Mouse (Mus musculus) midbrain, embryonic 11.5 days (tissue): ENCODE measurements at regions not wholly inside any gene's neighbourhood (a gene's known extent, or its start where the extent isn't known, plus 50 kb on each side); places are given as distances from the start of the nearest gene placed in this dataset.
"Not testable (repeated sequence)": the region's sequence is repeated elsewhere in the genome, so short reads cannot be mapped to it uniquely, and the experiment has no call there.

Source experiments
- ATAC-seq: fragments of 200-750 bp; cut with Nextera tagmentation; 2 replicates; pipeline ENCODE4 v1.8.0; 2017; ENCODE audit warnings: moderate TSS enrichment, moderate library complexity; ENCODE audit not compliant: low FRiP score
- DNase-seq: peaks from one replicate; pipeline ENCODE4 v3.0.0; 2015; ENCODE audit warnings: low spot score; ENCODE audit errors: missing footprints
- H3K27ac ChIP-seq: fragments of 300-500 bp; sonication (generic); 2 replicates; pipeline ENCODE4 v1.5.1; 2014; ENCODE audit warnings: low read depth, low read length
- H3K27me3 ChIP-seq: fragments of 300-500 bp; sonication (generic); 2 replicates; pipeline ENCODE4 v1.6.1; 2014; ENCODE audit warnings: mild to moderate bottlenecking, low read length, moderate library complexity, mixed read lengths; ENCODE audit not compliant: control insufficient read depth, insufficient read depth
- H3K36me3 ChIP-seq: fragments of 300-500 bp; sonication (generic); 2 replicates; pipeline ENCODE4 v1.6.1; 2014; ENCODE audit warnings: mild to moderate bottlenecking, low read length, moderate library complexity, mixed read lengths; ENCODE audit not compliant: control insufficient read depth, insufficient read depth
- H3K4me1 ChIP-seq: fragments of 300-500 bp; sonication (generic); 2 replicates; pipeline ENCODE4 v1.6.1; 2014; ENCODE audit warnings: low read length; ENCODE audit not compliant: control insufficient read depth, insufficient read depth
- H3K4me2 ChIP-seq: fragments of 300-500 bp; sonication (generic); 2 replicates; pipeline ENCODE4 v1.6.1; 2014; ENCODE audit warnings: mild to moderate bottlenecking, moderate library complexity
- H3K4me3 ChIP-seq: fragments of 300-500 bp; sonication (generic); 2 replicates; pipeline ENCODE4 v1.5.1; 2014; ENCODE audit warnings: low read depth, low read length
- H3K9ac ChIP-seq: fragments of 300-500 bp; sonication (generic); 2 replicates; pipeline ENCODE4 v1.6.1; 2014; ENCODE audit warnings: low read length
- H3K9me3 ChIP-seq: fragments of 300-500 bp; sonication (generic); 2 replicates; pipeline ENCODE4 v1.6.1; 2016; ENCODE audit warnings: low read length; ENCODE audit not compliant: control insufficient read depth
- WGBS: fragments of 180-500 bp; shearing (Covaris S2); extraction: QIAGEN DNeasy Blood & Tissue Kit; methylation state at CpG from one replicate; pipeline ENCODE4 v1.1.7; 2014; 5-methylcytosine and 5-hydroxymethylcytosine counted together

GRCm38 (mm10) chr15:93005186-93005585, 269.8 kb downstream of the Gxylt1 start:
- not testable (repeated sequence) for H3K4me3 ChIP-seq, H3K27me3 ChIP-seq, H3K9me3 ChIP-seq, H3K27ac ChIP-seq, DNase-seq, ATAC-seq, H3K4me2 ChIP-seq, H3K9ac ChIP-seq, H3K36me3 ChIP-seq, H3K4me1 ChIP-seq
- 94% methylated on average over 5 of the region's 5 CpGs for WGBS

GRCm38 (mm10) chr15:93004551-93004950, 270.4 kb downstream of the Gxylt1 start:
- H3K9me3 ChIP-seq: no peaks in the 10 kb centered on the region
- H3K9ac ChIP-seq: no peak overlapping the region
- no peak overlapping the region for H3K4me3 ChIP-seq
- DNase-seq (no peak), ATAC-seq (no peak)
- H3K4me1 ChIP-seq: peaks cover 11% of the 10 kb centered on the region
- H3K27ac ChIP-seq: no peak overlapping the region
- no peaks in the 10 kb centered on the region for H3K36me3 ChIP-seq
- no peak overlapping the region for H3K4me2 ChIP-seq
- 92% methylated on average over 7 of the region's 7 CpGs for WGBS
- no peaks in the 10 kb centered on the region; the same call in 1 of the 2 replicates for H3K27me3 ChIP-seq

GRCm38 (mm10) chr15:93003233-93003632, 271.7 kb downstream of the Gxylt1 start:
- DNase-seq: no peak
- no peak for ATAC-seq
- 79% methylated on average over 3 of the region's 3 CpGs for WGBS

GRCm38 (mm10) chr15:93002002-93002904, 272.7 kb downstream of the Gxylt1 start:
- H3K4me3 ChIP-seq: peak overlapping the region; percentile 16; the same call in 1 of the 2 replicates
- ATAC-seq (peak; percentile 64), DNase-seq (peak; percentile 88)
- WGBS: 31% methylated on average over 25 of the region's 25 CpGs
- H3K4me1 ChIP-seq: peaks cover 13% of the 10 kb centered on the region
- no peaks in the 10 kb centered on the region for H3K36me3 ChIP-seq
- H3K9ac ChIP-seq: peak overlapping the region; percentile 39
- peak overlapping the region; percentile 45 for H3K4me2 ChIP-seq
- no peaks in the 10 kb centered on the region for H3K27me3 ChIP-seq
- no peak overlapping the region for H3K27ac ChIP-seq
- no peaks in the 10 kb centered on the region for H3K9me3 ChIP-seq

More at GRCm38 (mm10) chr15:93003233-93003632, 271.7 kb downstream of the Gxylt1 start:
- Histone ChIP-seq H3K27ac (no peak overlapping the region), H3K36me3 (no peaks in the 10 kb centered on the region), H3K4me1 (peaks cover 13% of the 10 kb centered on the region), H3K4me2 (no peak overlapping the region), H3K9ac (no peak overlapping the region), H3K4me3 (no peak overlapping the region), H3K9me3 (no peaks in the 10 kb centered on the region), H3K27me3 (no peaks in the 10 kb centered on the region; the same call in 1 of the 2 replicates)

GRCm38 (mm10) chr15:93001346-93002001, 273.5 kb downstream of the Gxylt1 start:
- H3K4me2 ChIP-seq: peak overlapping the region; percentile 45
- H3K36me3 ChIP-seq: no peaks in the 10 kb centered on the region
- H3K4me1 ChIP-seq: peaks cover 13% of the 10 kb centered on the region
- no peaks in the 10 kb centered on the region for H3K9me3 ChIP-seq
- H3K9ac ChIP-seq: peak overlapping the region; percentile 39; the same call in 1 of the 2 replicates
- peak; percentile 87 for DNase-seq
- ATAC-seq: peak; percentile 28
- H3K4me3 ChIP-seq: peak overlapping the region; percentile 16; the same call in 1 of the 2 replicates
- no peak overlapping the region for H3K27ac ChIP-seq
- no peaks in the 10 kb centered on the region for H3K27me3 ChIP-seq
- 6% methylated on average over 11 of the region's 11 CpGs for WGBS

GRCm38 (mm10) chr15:93000121-93000520, 274.9 kb downstream of the Gxylt1 start:
- H3K36me3 ChIP-seq: no peaks in the 10 kb centered on the region
- ATAC-seq: no peak
- no peak overlapping the region for H3K27ac ChIP-seq
- no peak overlapping the region for H3K9ac ChIP-seq
- no peaks in the 10 kb centered on the region for H3K27me3 ChIP-seq
- no peak overlapping the region for H3K4me3 ChIP-seq
- no peak overlapping the region for H3K4me2 ChIP-seq
- H3K9me3 ChIP-seq: no peaks in the 10 kb centered on the region
- DNase-seq: no peak
- 65% methylated on average over 12 of the region's 12 CpGs for WGBS
- H3K4me1 ChIP-seq: peaks cover 13% of the 10 kb centered on the region

- no peaks in the 10 kb centered on the region for H3K9me3 ChIP-seq
- peaks cover 13% of the 10 kb centered on the region for H3K4me1 ChIP-seq
- DNase-seq (no peak), ATAC-seq (no peak)
- H3K27ac ChIP-seq: no peak overlapping the region
- H3K4me3 ChIP-seq: no peak overlapping the region
- no peaks in the 10 kb centered on the region for H3K36me3 ChIP-seq
- no peak overlapping the region for H3K9ac ChIP-seq
- WGBS: 83% methylated on average over 5 of the region's 5 CpGs
- no peak overlapping the region for H3K4me2 ChIP-seq
- H3K27me3 ChIP-seq: no peaks in the 10 kb centered on the region
Observed at GRCm38 (mm10) chr15:92997933-92998332, 277.0 kb downstream of the Gxylt1 start.

GRCm38 (mm10) chr15:92994191-92994671, 280.7 kb downstream of the Gxylt1 start:
- Histone ChIP-seq H3K4me3 (no peak overlapping the region), H3K36me3 (no peaks in the 10 kb centered on the region), H3K27me3 (no peaks in the 10 kb centered on the region), H3K4me2 (no peak overlapping the region), H3K4me1 (peaks cover 2% of the 10 kb centered on the region; the same call in 1 of the 2 replicates), H3K9me3 (no peaks in the 10 kb centered on the region), H3K27ac (no peak overlapping the region), H3K9ac (no peak overlapping the region)
- WGBS: 72% methylated on average over 11 of the region's 11 CpGs
- DNase-seq (no peak), ATAC-seq (no peak)
